Mouse (Mus musculus) liver, embryonic 16.5 days (tissue): Measurements from ENCODE around the gene Per1. TPM values are rescaled to one million over a fixed set of nuclear protein-coding genes. Genes with fewer than 3 reads are reported as not detected.

Experiments
- ATAC-seq: fragments of 200-750 bp; cut with Nextera tagmentation; 2 replicates; pipeline ENCODE4 v1.8.0; 2017; ENCODE audit warnings: low read depth, mild to moderate bottlenecking, moderate number of reproducible peaks, moderate library complexity
- H3K27ac ChIP-seq: fragments of 300-500 bp; sonication (generic); 2 replicates; pipeline ENCODE4 v1.5.1; 2014; ENCODE audit warnings: mild to moderate bottlenecking, low read length
- H3K27me3 ChIP-seq: fragments of 300-500 bp; sonication (generic); 2 replicates; pipeline ENCODE4 v1.6.1; 2014; ENCODE audit warnings: low read depth, low read length, mixed read lengths; ENCODE audit not compliant: control insufficient read depth, insufficient read depth
- H3K36me3 ChIP-seq: fragments of 300-500 bp; sonication (generic); 2 replicates; pipeline ENCODE4 v1.6.1; 2014; ENCODE audit warnings: mild to moderate bottlenecking; ENCODE audit not compliant: control insufficient read depth, insufficient read depth
- H3K4me1 ChIP-seq: fragments of 300-500 bp; sonication (generic); 2 replicates; pipeline ENCODE4 v1.6.1; 2014; ENCODE audit warnings: low read depth, low read length, mixed read lengths; ENCODE audit not compliant: control insufficient read depth
- H3K4me2 ChIP-seq: fragments of 300-500 bp; sonication (generic); 2 replicates; pipeline ENCODE4 v1.6.1; 2014; ENCODE audit warnings: low read depth, low read length, mixed read lengths
- H3K4me3 ChIP-seq: fragments of 300-500 bp; sonication (generic); 2 replicates; pipeline ENCODE4 v1.5.1; 2014; ENCODE audit warnings: low read depth, mild to moderate bottlenecking, low read length
- H3K9ac ChIP-seq: fragments of 300-500 bp; sonication (generic); 2 replicates; pipeline ENCODE4 v1.6.1; 2014; ENCODE audit warnings: low read depth, low read length
- H3K9me3 ChIP-seq: fragments of 300-500 bp; sonication (generic); replicated peaks from 2 replicates; pipeline ENCODE4 v1.6.1; 2016; ENCODE audit warnings: low read length; ENCODE audit not compliant: control insufficient read depth
- WGBS: fragments of 180-500 bp; shearing (Covaris S2); extraction: QIAGEN DNeasy Blood & Tissue Kit; methylation state at CpG from one replicate; pipeline ENCODE4 v1.1.7; 2014; ENCODE audit not compliant: insufficient replicate concordance; 5-methylcytosine and 5-hydroxymethylcytosine counted together
- polyA plus RNA-seq: library from polyadenylated mRNA; unstranded; fragments of >200 nt; fragmentation: Nextera tagmentation; extraction: Ambion mirVana; gene quantifications from 2 replicates; pipeline ENCODE4 v1.2.1, GENCODE M21; 2015

Per1 gene
- polyA plus RNA-seq, 1 experiment from 2014 or later: 8.5 TPM

- ATAC-seq: peak; percentile 82
- H3K27me3 ChIP-seq: no peaks in the 10 kb centered on the region
- H3K9ac ChIP-seq: peak within 1 kb of the TSS; percentile 83
- peak within 1 kb of the TSS; percentile 74 for H3K4me3 ChIP-seq
- H3K9me3 ChIP-seq: no peaks in the 10 kb centered on the region
- peaks cover 57% of the 10 kb centered on the region for H3K4me1 ChIP-seq
- peak within 1 kb of the TSS; percentile 83 for H3K27ac ChIP-seq
- under 1% methylated on average over 47 of the region's 47 CpGs for WGBS
- H3K36me3 ChIP-seq: no peaks in the 10 kb centered on the region
- H3K4me2 ChIP-seq: peak within 1 kb of the TSS; percentile 96
These were observed 24.3 kb upstream of the Per1 start, which contains the start of gene Tmem107 for GRCm38 (mm10) chr11:69070590-69071222. Gene Tmem107, plus strand, starts transcription at chr11:69070806.

GRCm38 (mm10) chr11:69071262-69071661 is 23.8 kb upstream of the Per1 start:
- peak overlapping the region; percentile 83 for H3K27ac ChIP-seq
- peak overlapping the region; percentile 74 for H3K4me3 ChIP-seq
- H3K4me1 ChIP-seq: peaks cover 51% of the 10 kb centered on the region
- H3K9me3 ChIP-seq: no peaks in the 10 kb centered on the region
- WGBS: 33% methylated on average over 9 of the region's 9 CpGs
- no peaks in the 10 kb centered on the region for H3K36me3 ChIP-seq
- no peak for ATAC-seq
- peak overlapping the region; percentile 83 for H3K9ac ChIP-seq
- peak overlapping the region; percentile 96 for H3K4me2 ChIP-seq
- no peaks in the 10 kb centered on the region for H3K27me3 ChIP-seq

GRCm38 (mm10) chr11:69072234-69072633 is 22.8 kb upstream of the Per1 start:
- Histone ChIP-seq H3K27ac (peak overlapping the region; percentile 90), H3K4me2 (peak overlapping the region; percentile 80), H3K27me3 (no peaks in the 10 kb centered on the region), H3K4me1 (peaks cover 43% of the 10 kb centered on the region), H3K36me3 (no peaks in the 10 kb centered on the region), H3K9ac (peak overlapping the region; percentile 70), H3K9me3 (no peaks in the 10 kb centered on the region), H3K4me3 (peak overlapping the region; percentile 48)
- 81% methylated on average over 11 of the region's 11 CpGs for WGBS
- no peak for ATAC-seq

- Histone ChIP-seq H3K27ac (peak overlapping the region; percentile 90), H3K36me3 (no peaks in the 10 kb centered on the region), H3K9me3 (no peaks in the 10 kb centered on the region), H3K27me3 (no peaks in the 10 kb centered on the region), H3K4me3 (peak overlapping the region; percentile 48), H3K9ac (peak overlapping the region; percentile 70), H3K4me2 (peak overlapping the region; percentile 80), H3K4me1 (peaks cover 40% of the 10 kb centered on the region)
- WGBS: 14% methylated on average over 9 of the region's 9 CpGs
- no peak for ATAC-seq
These were observed 22.4 kb upstream of the Per1 start for GRCm38 (mm10) chr11:69072666-69073064.

- under 1% methylated on average over 14 of the region's 14 CpGs for WGBS
- no peaks in the 10 kb centered on the region for H3K9me3 ChIP-seq
- peaks cover 39% of the 10 kb centered on the region for H3K4me1 ChIP-seq
- no peaks in the 10 kb centered on the region for H3K36me3 ChIP-seq
- H3K4me2 ChIP-seq: peak overlapping the region; percentile 80
- peak; percentile 60 for ATAC-seq
- H3K27ac ChIP-seq: peak overlapping the region; percentile 90
- H3K27me3 ChIP-seq: no peaks in the 10 kb centered on the region
- H3K4me3 ChIP-seq: peak overlapping the region; percentile 48
- H3K9ac ChIP-seq: peak overlapping the region; percentile 70
These were observed 21.7 kb upstream of the Per1 start for GRCm38 (mm10) chr11:69073065-69073888.

GRCm38 (mm10) chr11:69073951-69074775 is 20.9 kb upstream of the Per1 start:
- Histone ChIP-seq H3K27ac (peak overlapping the region; percentile 90), H3K4me3 (no peak overlapping the region), H3K36me3 (no peaks in the 10 kb centered on the region), H3K4me1 (peaks cover 39% of the 10 kb centered on the region), H3K9me3 (no peaks in the 10 kb centered on the region), H3K27me3 (no peaks in the 10 kb centered on the region), H3K4me2 (peak overlapping the region; percentile 80; the same call in 1 of the 2 replicates), H3K9ac (peak overlapping the region; percentile 70)
- WGBS: 39% methylated on average over 6 of the region's 6 CpGs
- ATAC-seq: no peak

- no peak overlapping the region for H3K9ac ChIP-seq
- 51% methylated on average over 2 of the region's 2 CpGs for WGBS
- no peak overlapping the region for H3K4me3 ChIP-seq
- H3K27ac ChIP-seq: peak overlapping the region; percentile 90
- no peak overlapping the region for H3K4me2 ChIP-seq
- no peaks in the 10 kb centered on the region for H3K9me3 ChIP-seq
- H3K27me3 ChIP-seq: no peaks in the 10 kb centered on the region
- no peaks in the 10 kb centered on the region for H3K36me3 ChIP-seq
- ATAC-seq: no peak
- peaks cover 38% of the 10 kb centered on the region for H3K4me1 ChIP-seq
These were observed 20.3 kb upstream of the Per1 start for GRCm38 (mm10) chr11:69074776-69075069.

- 44% methylated on average over 8 of the region's 9 CpGs for WGBS
These were observed 19.1 kb upstream of the Per1 start for GRCm38 (mm10) chr11:69075764-69076479.

More at GRCm38 (mm10) chr11:69075764-69076479, 19.1 kb upstream of the Per1 start:
- no peaks in the 10 kb centered on the region for H3K9me3 ChIP-seq
- H3K9ac ChIP-seq: no peak overlapping the region
- H3K4me1 ChIP-seq: peaks cover 33% of the 10 kb centered on the region
- no peak overlapping the region for H3K4me2 ChIP-seq
- no peak overlapping the region for H3K27ac ChIP-seq
- H3K27me3 ChIP-seq: no peaks in the 10 kb centered on the region
- no peak overlapping the region for H3K4me3 ChIP-seq
- ATAC-seq: no peak
- no peaks in the 10 kb centered on the region for H3K36me3 ChIP-seq
